ENCODE assay signal across 8 mouse cellular contexts in the genomic region with DNA sequence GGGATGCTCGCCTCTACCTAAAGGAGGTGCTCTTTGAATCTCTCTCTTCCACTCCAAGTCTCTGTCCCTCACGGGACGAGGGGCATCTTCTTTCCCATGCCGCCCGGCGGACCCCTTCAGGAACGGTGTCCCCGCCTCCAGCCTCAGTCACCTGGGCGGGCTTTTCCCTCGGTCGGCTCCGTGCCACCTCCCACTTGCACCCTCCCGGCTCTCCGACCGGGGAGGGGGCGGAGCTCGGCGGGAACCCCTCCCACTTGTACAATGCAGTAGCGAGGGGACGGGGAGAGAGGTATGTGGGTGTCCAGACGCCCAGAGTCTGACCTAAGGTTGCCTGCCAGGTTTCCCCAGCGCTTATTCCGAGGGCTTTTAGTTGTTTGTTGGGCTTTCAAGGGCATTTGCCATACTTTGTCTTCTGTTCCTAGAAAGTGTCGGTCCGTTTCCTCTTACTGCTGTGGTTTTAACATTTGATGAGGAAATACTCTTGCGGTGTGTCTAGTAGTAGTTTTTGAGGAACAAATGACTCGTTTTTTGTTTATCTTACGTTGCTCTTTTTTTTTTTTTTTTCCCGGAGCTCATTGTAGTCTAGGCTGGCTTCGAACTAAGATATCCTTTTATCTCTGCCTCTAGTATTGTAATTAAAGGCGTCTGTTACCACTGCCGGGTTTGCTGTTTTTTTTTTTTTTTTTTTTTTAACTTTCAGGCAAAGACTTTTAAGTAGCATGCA. TPM values are rescaled to one million over a fixed set of nuclear protein-coding genes. Genes with fewer than 3 reads are reported as not detected.
A peak's percentile ranks its signal among the peaks of the same experiment; 100 is the strongest.
DNase-seq lines count a peak whose midpoint lies in the region; ATAC-seq and TF ChIP-seq lines count a peak whose summit lies in the region.

No protein-coding gene starts in this region.

- peak overlapping the region; percentile 79 for H3K9ac ChIP-seq in forebrain, embryonic 14.5 days (ENCODE audit: low read length)
- H3K9ac ChIP-seq in lung, embryonic 14.5 days = peak overlapping the region; percentile 90

- peak overlapping the region; percentile 73 for H3K4me2 ChIP-seq in forebrain, embryonic 14.5 days (ENCODE audit: low read length)
- H3K4me2 ChIP-seq in lung, embryonic 14.5 days = peak overlapping the region; percentile 66

- no peaks in the 10 kb centered on the region for H3K9me3 ChIP-seq in forebrain, embryonic 14.5 days (replicated peaks; ENCODE audit: control insufficient read depth, low read length)
- no peaks in the 10 kb centered on the region for H3K9me3 ChIP-seq in lung, embryonic 14.5 days (ENCODE audit: low read depth, low read length)

- 2% methylated on average over 32 of the region's 32 CpGs for WGBS in forebrain, embryonic 14.5 days
- 2% methylated on average over 32 of the region's 32 CpGs for WGBS in lung, embryonic 14.5 days
- WGBS in olfactory bulb, adult 2 months = under 1% methylated on average over 32 of the region's 32 CpGs

- no peaks in the 10 kb centered on the region for H3K4me1 ChIP-seq in forebrain, embryonic 14.5 days (ENCODE audit: control insufficient read depth, insufficient read depth, low read length)
- no peaks in the 10 kb centered on the region for H3K4me1 ChIP-seq in lung, embryonic 14.5 days (ENCODE audit: insufficient read depth)
- no peaks in the 10 kb centered on the region for H3K4me1 ChIP-seq in olfactory bulb, adult 2 months (ENCODE audit: control insufficient read depth, insufficient read depth, low read length)

- peak; percentile 92 for DNase-seq in ES-CJ7 (ENCODE audit: low read depth, low spot score)
- peak; percentile 86 for DNase-seq in forebrain, embryonic 14.5 days (ENCODE audit: low spot score)
- peak; percentile 88 to 89 for DNase-seq in heart, postnatal 14 days
- peak; percentile 65 to 70 for DNase-seq in layer of hippocampus, adult 18-20 months (ENCODE audit: low spot score in 2 of 2)
- peak; percentile 95 for DNase-seq in lung, embryonic 14.5 days
- DNase-seq in thymus, postnatal 0 days (ENCODE audit: low spot score) = peak; percentile 87

- TF ChIP-seq POLR2A in olfactory bulb, adult 2 months (IDR thresholded peaks at IDR 0.05; ENCODE audit: insufficient read depth, low read depth, low read length) = no peak

- ATAC-seq in cerebellum, adult (ENCODE audit: insufficient number of reproducible peaks, low FRiP score, low TSS enrichment) = 0 out of 2 replicates have a peak, but pooled peaks have one; percentile 7
- ATAC-seq in forebrain, embryonic 14.5 days = peak; percentile 65
- peak; percentile 80 for ATAC-seq in lung, embryonic 14.5 days (ENCODE audit: insufficient read depth)

- TF ChIP-seq CTCF in lung, embryonic 14.5 days (IDR thresholded peaks at IDR 0.05; ENCODE audit: low read depth) = no peak
- TF ChIP-seq CTCF in olfactory bulb, adult 2 months (IDR thresholded peaks at IDR 0.05; ENCODE audit: insufficient read depth, low read depth, low read length) = no peak

- intact Hi-C loops in heart, postnatal 14 days (cut with DNase I) = loop anchor here (2.0 to 10.0 kb wide), 3 partner anchors 64 to 720 kb away; a partner anchor contains a TSS

- peak overlapping the region; percentile 88 for H3K27ac ChIP-seq in forebrain, embryonic 14.5 days (ENCODE audit: low read depth, low read length)
- H3K27ac ChIP-seq in lung, embryonic 14.5 days (ENCODE audit: low read depth) = peak overlapping the region; percentile 95
- H3K27ac ChIP-seq in olfactory bulb, adult 2 months (ENCODE audit: insufficient read depth, low read depth, low read length) = no peak overlapping the region

- H3K4me3 ChIP-seq in forebrain, embryonic 14.5 days (ENCODE audit: low read depth, low read length) = peak overlapping the region; percentile 90
- H3K4me3 ChIP-seq in lung, embryonic 14.5 days (ENCODE audit: low read depth, low read length) = peak overlapping the region; percentile 97
- peak overlapping the region; percentile 84 for H3K4me3 ChIP-seq in olfactory bulb, adult 2 months (ENCODE audit: insufficient read depth, low read depth, low read length)

- no peaks in the 10 kb centered on the region for H3K27me3 ChIP-seq in forebrain, embryonic 14.5 days (replicated peaks; ENCODE audit: control insufficient read depth, insufficient read depth, low read length)
- H3K27me3 ChIP-seq in lung, embryonic 14.5 days (ENCODE audit: insufficient read depth, low read length) = no peaks in the 10 kb centered on the region

- no peaks in the 10 kb centered on the region for H3K36me3 ChIP-seq in forebrain, embryonic 14.5 days (ENCODE audit: control insufficient read depth, insufficient read depth, low read length)
- peaks cover 2% of the 10 kb centered on the region; the same call in 1 of the 2 replicates for H3K36me3 ChIP-seq in lung, embryonic 14.5 days (ENCODE audit: insufficient read depth)

RNA-seq across cellular contexts. Expression of a gene that starts 0.9 kb away (rescaled TPM):
- 16.6 and 18.7 TPM in 2 replicates for polyA plus RNA-seq in forebrain, embryonic 14.5 days (2014; fragmentation: Nextera tagmentation; extraction: Ambion mirVana)
- 10 to 100 TPM; 21.9 to 23.0 TPM for total RNA-seq in heart, postnatal 14 days (2021)
- 10 to 100 TPM; 32.5 to 33.7 TPM for total RNA-seq in layer of hippocampus, adult 18-20 months (2021)
- polyA plus RNA-seq in lung, embryonic 14.5 days (2014; fragmentation: Nextera tagmentation; extraction: Ambion mirVana) = 26.6 and 27.8 TPM in 2 replicates
- not detected in 2 replicates for polyA plus RNA-seq in olfactory bulb, adult 2 months (2012; ENCODE audit: insufficient read depth, insufficient read length, low replicate concordance, missing spikeins)
- 8.6 and 11.6 TPM in 2 replicates for polyA plus RNA-seq in thymus, postnatal 0 days (2015; fragmentation: Nextera tagmentation; extraction: Ambion mirVana)

RNA-seq across cellular contexts. Expression of a gene that starts 33.5 kb away (rescaled TPM):
- polyA plus RNA-seq in forebrain, embryonic 14.5 days (2014; fragmentation: Nextera tagmentation; extraction: Ambion mirVana) = 4.6 and 5.3 TPM in 2 replicates
- total RNA-seq in heart, postnatal 14 days (2021) = 10 to 100 TPM; 11.7 to 11.8 TPM
- 10 to 100 TPM; 15.4 to 16.6 TPM for total RNA-seq in layer of hippocampus, adult 18-20 months (2021)
- 4.5 and 5.7 TPM in 2 replicates for polyA plus RNA-seq in lung, embryonic 14.5 days (2014; fragmentation: Nextera tagmentation; extraction: Ambion mirVana)
- polyA plus RNA-seq in olfactory bulb, adult 2 months (2012; ENCODE audit: insufficient read depth, insufficient read length, low replicate concordance, missing spikeins) = not detected in 2 replicates
- 3.3 and 5.7 TPM in 2 replicates for polyA plus RNA-seq in thymus, postnatal 0 days (2015; fragmentation: Nextera tagmentation; extraction: Ambion mirVana)

Comparison
In these comparisons a context has a peak if more than half of its experiments do, and no peak if none do; other contexts are left out.
1. ATAC-seq: peak in every context shown above with its lines; median percentile 80 in lung, embryonic 14.5 days; 65 in forebrain, embryonic 14.5 days; 7 in cerebellum, adult.